Mouse (Mus musculus): ENCODE results near the gene Cog8.

- TF ChIP-seq KAT2A (IDR thresholded peaks at IDR 0.05; ENCODE audit: insufficient replicate concordance, low read length) (no peak), POLR2AphosphoS2 (IDR thresholded peaks at IDR 0.05; ENCODE audit: low read depth, low read length) (no peak), NRF1 (IDR thresholded peaks at IDR 0.05; ENCODE audit: low read depth, low read length) (no peak), POLR2A (IDR thresholded peaks at IDR 0.05; ENCODE audit: low read depth, low read length) (no peak), CTCF (conservative IDR thresholded peaks at IDR 0.05 in 1 of 2, IDR thresholded peaks at IDR 0.05 in 1 of 2; ENCODE audit: low read depth in 2 of 2, low read length in 2 of 2) (no peak), USF1 (IDR thresholded peaks at IDR 0.05; ENCODE audit: low read depth, low read length) (no peak), RCOR1 (conservative IDR thresholded peaks at IDR 0.05; ENCODE audit: low read depth, low read length) (no peak), TCF12 (IDR thresholded peaks at IDR 0.05; ENCODE audit: low read depth, low read length) (no peak), MAFK (IDR thresholded peaks at IDR 0.05; ENCODE audit: insufficient replicate concordance, low read length) (no peak), MEF2A (IDR thresholded peaks at IDR 0.05; ENCODE audit: borderline replicate concordance, low read depth, low read length) (no peak), NELFE (IDR thresholded peaks at IDR 0.05; ENCODE audit: low read depth, low read length) (no peak), JUND (conservative IDR thresholded peaks at IDR 0.05; ENCODE audit: low read depth, low read length) (no peak), MAX (IDR thresholded peaks at IDR 0.05; ENCODE audit: low read length) (no peak), ZKSCAN1 (IDR thresholded peaks at IDR 0.05; ENCODE audit: borderline replicate concordance, low read depth, low read length) (no peak)
These were observed 11.0 kb downstream of the Cog8 start for GRCm38 (mm10) chr8:107045478-107045877.

Data from CH12.LX (cell line).